In genomic region chr5:124450051-124450450, GRCm38 (mm10) we compare ENCODE assay signal across 12 mouse cellular contexts. TPM values are rescaled to one million over a fixed set of nuclear protein-coding genes. Genes with fewer than 3 reads are reported as not detected.
DNase-seq lines count a peak whose midpoint lies in the region; ATAC-seq and TF ChIP-seq lines count a peak whose summit lies in the region.
"Had no signal": no experiment of that assay in that cellular context is flagged by ENCODE, and none has a peak within 500 bp of the region (broad histone marks: within the 10 kb centered on the region; RNA-seq: fewer than 3 reads in every experiment).

No protein-coding gene starts in this region.

- no peaks in the 10 kb centered on the region for H3K4me1 ChIP-seq in intestine, postnatal 0 days (replicated peaks; ENCODE audit: control insufficient read depth, insufficient read depth, low read length)
- H3K4me1 ChIP-seq in stomach, postnatal 0 days (replicated peaks; ENCODE audit: control insufficient read depth, insufficient read depth): no peaks in the 10 kb centered on the region

- WGBS in intestine, postnatal 0 days: 31% methylated on average over 7 of the region's 7 CpGs
- 56% methylated on average over 7 of the region's 7 CpGs for WGBS in stomach, postnatal 0 days

- no peak for TF ChIP-seq CTCF in intestine, postnatal 0 days (IDR thresholded peaks at IDR 0.05; ENCODE audit: low read depth)
- no peak for TF ChIP-seq CTCF in stomach, postnatal 0 days (IDR thresholded peaks at IDR 0.05; ENCODE audit: low read depth)

- no peak for ATAC-seq in cerebellum, adult (ENCODE audit: insufficient number of reproducible peaks, low FRiP score, low TSS enrichment)
- no peak for ATAC-seq in intestine, postnatal 0 days
- ATAC-seq in stomach, postnatal 0 days (ENCODE audit: low FRiP score, low TSS enrichment): no peak

- no peaks in the 10 kb centered on the region for H3K27me3 ChIP-seq in intestine, postnatal 0 days (replicated peaks; ENCODE audit: control insufficient read depth, insufficient read depth, low read length)
- H3K27me3 ChIP-seq in stomach, postnatal 0 days (ENCODE audit: control insufficient read depth, insufficient read depth, low read length): no peaks in the 10 kb centered on the region
- H3K27me3 ChIP-seq: neural tube, embryonic 12.5 days had no signal

- H3K9ac ChIP-seq in intestine, postnatal 0 days (ENCODE audit: low read depth, low read length): no peak overlapping the region
- peak overlapping the region; percentile 41 for H3K9ac ChIP-seq in stomach, postnatal 0 days (ENCODE audit: low read length)
- H3K9ac ChIP-seq: neural tube, embryonic 12.5 days had no signal

- H3K4me3 ChIP-seq in intestine, postnatal 0 days (ENCODE audit: low read depth, low read length): 0 out of 2 replicates have a peak overlapping the region, but pooled peaks have one; percentile 2
- no peak overlapping the region for H3K4me3 ChIP-seq in stomach, postnatal 0 days (ENCODE audit: low read depth, low read length)
- H3K4me3 ChIP-seq: hindbrain, embryonic 10.5 days; neural tube, embryonic 12.5 days had no signal

- peak; percentile 47 to 56 for DNase-seq in cerebellum, postnatal 14 days
- DNase-seq in kidney, postnatal 36 days: peak; percentile 31 to 35
- no peak for DNase-seq in kidney, postnatal 25 days
- DNase-seq in stomach, postnatal 0 days (ENCODE audit: low spot score): no peak
- DNase-seq in adrenal gland, postnatal 36 days: no peak
- no peak for DNase-seq in thymus, postnatal 36 days
- DNase-seq: lung, postnatal 14 days; midbrain, embryonic 14.5 days had no signal

- TF ChIP-seq EP300 in stomach, postnatal 0 days (optimal IDR thresholded peaks at IDR 0.05): no peak

- no peaks in the 10 kb centered on the region for H3K9me3 ChIP-seq in intestine, postnatal 0 days (ENCODE audit: control insufficient read depth)
- H3K9me3 ChIP-seq in stomach, postnatal 0 days (ENCODE audit: control insufficient read depth, low read length): no peaks in the 10 kb centered on the region
- H3K9me3 ChIP-seq: hindbrain, embryonic 10.5 days; neural tube, embryonic 12.5 days had no signal

- peak overlapping the region; percentile 82 for H3K27ac ChIP-seq in intestine, postnatal 0 days (ENCODE audit: low read depth, low read length)
- H3K27ac ChIP-seq in stomach, postnatal 0 days (replicated peaks): peak overlapping the region; percentile 81
- H3K27ac ChIP-seq: hindbrain, embryonic 10.5 days; neural tube, embryonic 12.5 days had no signal

- peak overlapping the region; percentile 53 for H3K4me2 ChIP-seq in intestine, postnatal 0 days (replicated peaks; ENCODE audit: low read depth)
- H3K4me2 ChIP-seq in stomach, postnatal 0 days (replicated peaks; ENCODE audit: low read depth): peak overlapping the region; percentile 23
- H3K4me2 ChIP-seq: neural tube, embryonic 12.5 days had no signal

- H3K36me3 ChIP-seq in intestine, postnatal 0 days (ENCODE audit: control insufficient read depth, insufficient read depth): peaks cover 66% of the 10 kb centered on the region
- peaks cover 12% of the 10 kb centered on the region; the same call in 1 of the 2 replicates for H3K36me3 ChIP-seq in stomach, postnatal 0 days (ENCODE audit: control insufficient read depth, insufficient read depth, low read length)

RNA-seq across cellular contexts. Expression of gene Kmt5a, which starts 10.3 kb away (rescaled TPM):
- 77.5 and 80.5 TPM in 2 replicates for polyA plus RNA-seq in intestine, postnatal 0 days (2015; fragmentation: Nextera tagmentation; extraction: Ambion mirVana)
- 64.1 and 90.2 TPM in 2 replicates for polyA plus RNA-seq in stomach, postnatal 0 days (2015; fragmentation: Nextera tagmentation; extraction: Ambion mirVana)
- total RNA-seq in adrenal gland, postnatal 36 days (2021): 100 to 1,000 TPM; 172 to 188 TPM

RNA-seq across cellular contexts. Expression of gene Sbno1, which starts 24.2 kb away (rescaled TPM):
- 49.3 and 56.6 TPM in 2 replicates for polyA plus RNA-seq in intestine, postnatal 0 days (2015; fragmentation: Nextera tagmentation; extraction: Ambion mirVana)
- polyA plus RNA-seq in stomach, postnatal 0 days (2015; fragmentation: Nextera tagmentation; extraction: Ambion mirVana): 44.8 and 45.2 TPM in 2 replicates
- total RNA-seq in adrenal gland, postnatal 36 days (2021): 100 to 1,000 TPM in 1 of 2 experiments, 10 to 100 TPM in 1; 84.3 to 100 TPM

RNA-seq across cellular contexts. Expression of gene Rilpl2, which starts 28.1 kb away (rescaled TPM):
- polyA plus RNA-seq in intestine, postnatal 0 days (2015; fragmentation: Nextera tagmentation; extraction: Ambion mirVana): 48.2 and 49.7 TPM in 2 replicates
- polyA plus RNA-seq in stomach, postnatal 0 days (2015; fragmentation: Nextera tagmentation; extraction: Ambion mirVana): 19.3 and 20.7 TPM in 2 replicates
- 10 to 100 TPM; 21.4 to 23.9 TPM for total RNA-seq in adrenal gland, postnatal 36 days (2021)

RNA-seq across cellular contexts. Expression of gene Snrnp35, which starts 32.9 kb away (rescaled TPM):
- polyA plus RNA-seq in intestine, postnatal 0 days (2015; fragmentation: Nextera tagmentation; extraction: Ambion mirVana): 15.5 and 17.9 TPM in 2 replicates
- 9.1 and 10.8 TPM in 2 replicates for polyA plus RNA-seq in stomach, postnatal 0 days (2015; fragmentation: Nextera tagmentation; extraction: Ambion mirVana)
- total RNA-seq in adrenal gland, postnatal 36 days (2021): 10 to 100 TPM; 19.4 to 20.5 TPM

Comparison
In these comparisons a context has a peak if more than half of its experiments do, and no peak if none do; other contexts are left out.
1. DNase-seq: peak in cerebellum, postnatal 14 days (2 of 2) and kidney, postnatal 36 days (2 of 2); none in kidney, postnatal 25 days (0 of 2), stomach, postnatal 0 days (single experiment), adrenal gland, postnatal 36 days (0 of 2) and thymus, postnatal 36 days (0 of 2).